Mouse (Mus musculus): ENCODE results near the gene Cdk9.

- TF ChIP-seq CTCF (conservative IDR thresholded peaks at IDR 0.05; ENCODE audit: low read length) (no peak), NANOG (IDR thresholded peaks at IDR 0.05; ENCODE audit: borderline replicate concordance, low read length) (no peak)
Observed at GRCm38 (mm10) chr2:32682721-32683417, 30.0 kb downstream of the Cdk9 start.

All from E14TG2a.4 (cell line).